Mouse (Mus musculus): ENCODE results near the gene Gm12216. TPM values are rescaled to one million over a fixed set of nuclear protein-coding genes. Genes with fewer than 3 reads are reported as not detected.

Gene Gm12216
- total and polyA plus RNA-seq, 3 experiments = not detected

DNA sequence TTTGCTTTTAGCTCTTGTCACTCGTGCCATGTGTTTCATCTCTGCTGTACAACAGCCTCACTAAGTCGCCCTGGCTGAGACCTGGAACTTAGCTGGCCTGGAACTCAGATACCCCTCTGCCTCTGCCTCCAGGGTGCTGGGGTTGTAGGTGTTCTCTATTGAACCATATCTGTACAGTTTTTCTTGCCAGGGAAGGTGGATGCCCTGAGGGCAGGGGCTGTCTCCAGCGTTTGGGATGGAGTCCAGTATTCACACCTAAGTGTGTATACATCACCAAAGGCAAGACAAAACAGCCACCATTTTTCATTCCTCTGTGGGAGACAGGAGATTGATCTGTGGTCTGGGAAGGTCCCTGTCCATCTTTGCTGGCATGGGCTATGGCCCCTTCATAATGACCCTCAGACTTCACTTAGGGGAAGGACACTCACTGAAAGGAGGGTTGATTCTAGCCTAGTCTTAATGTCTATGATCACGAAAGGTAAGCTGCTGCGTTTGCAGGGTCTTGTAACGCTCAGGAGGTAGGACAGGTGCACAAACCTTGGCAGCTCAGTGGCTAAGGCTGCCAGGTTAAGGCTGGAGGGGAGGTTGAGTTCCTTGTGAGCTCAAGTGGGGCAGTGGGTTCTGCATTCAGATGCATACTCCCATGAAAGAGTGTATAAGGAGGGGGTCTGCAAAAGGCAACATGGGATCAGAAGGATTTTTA is 847 bp downstream of the Gm12216 start:
- no peaks in the 10 kb centered on the region; a peak in 2 of 4 replicates for H3K36me3 ChIP-seq (ENCODE audit: control insufficient read depth in 1 of 2, insufficient read depth in 2 of 2, low read length in 2 of 2)
- H3K79me2 ChIP-seq (ENCODE audit: control insufficient read depth, insufficient read depth, low read length, poor library complexity) = no peaks in the 10 kb centered on the region
- DNase-seq (ENCODE audit: low read depth, low spot score) = peak; percentile 25
- H3K4me1 ChIP-seq (ENCODE audit: control insufficient read depth in 1 of 2, insufficient read depth in 2 of 2, low read length in 2 of 2) = peaks cover 11% of the 10 kb centered on the region in 2 experiments
- H3K9me3 ChIP-seq (replicated peaks; ENCODE audit: insufficient read depth, low read length) = no peaks in the 10 kb centered on the region
- peak overlapping the region; percentile 66 to 94 for H3K4me3 ChIP-seq (ENCODE audit: control insufficient read depth in 1 of 2, insufficient read depth in 1 of 2, low read depth in 2 of 2, low read length in 2 of 2)
- TF ChIP-seq SIN3A (IDR thresholded peaks at IDR 0.05; ENCODE audit: low read length) = peak; percentile 4; the same call in 1 of the 2 replicates
- TF ChIP-seq MAX (IDR thresholded peaks at IDR 0.05; ENCODE audit: low read length) = 0 out of 2 replicates have a peak, but pooled peaks have one; percentile 2
- TF ChIP-seq ZC3H11A (IDR thresholded peaks at IDR 0.05; ENCODE audit: low read depth, low read length) = no peak
- 0 out of 2 replicates have a peak overlapping the region, but pooled peaks have one; percentile 63 for H3K9ac ChIP-seq (ENCODE audit: control insufficient read depth, low read depth, low read length, poor library complexity, severe bottlenecking)
- no peaks in the 10 kb centered on the region for H3K27me3 ChIP-seq (ENCODE audit: control insufficient read depth in 1 of 2, insufficient read depth in 2 of 2, low read length in 2 of 2)
- no peak overlapping the region for H3K27ac ChIP-seq (ENCODE audit: control insufficient read depth, low read depth, low read length)

GRCm38 (mm10) chr11:53853665-53854064 is 5.4 kb downstream of the Gm12216 start:
- Histone ChIP-seq H3K4me3 (ENCODE audit: control insufficient read depth in 1 of 2, insufficient read depth in 1 of 2, low read depth in 2 of 2, low read length in 2 of 2) (no peak overlapping the region), H3K9me3 (replicated peaks; ENCODE audit: insufficient read depth, low read length) (no peaks in the 10 kb centered on the region), H3K4me1 (ENCODE audit: control insufficient read depth in 1 of 2, insufficient read depth in 2 of 2, low read length in 2 of 2) (peaks cover 11 to 14% of the 10 kb centered on the region in 2 experiments), H3K79me2 (ENCODE audit: control insufficient read depth, insufficient read depth, low read length, poor library complexity) (no peaks in the 10 kb centered on the region), H3K36me3 (ENCODE audit: control insufficient read depth in 1 of 2, insufficient read depth in 2 of 2, low read length in 2 of 2) (no peaks in the 10 kb centered on the region; a peak in 1 of 4 replicates), H3K27ac (ENCODE audit: control insufficient read depth, low read depth, low read length) (no peak overlapping the region), H3K9ac (ENCODE audit: control insufficient read depth, low read depth, low read length, poor library complexity, severe bottlenecking) (no peak overlapping the region), H3K27me3 (ENCODE audit: control insufficient read depth in 1 of 2, insufficient read depth in 2 of 2, low read length in 2 of 2) (no peaks in the 10 kb centered on the region; a peak in 1 of 4 replicates)
- no peak for DNase-seq (ENCODE audit: low read depth, low spot score)
- TF ChIP-seq USF1 (IDR thresholded peaks at IDR 0.05; ENCODE audit: low read depth, low read length) = no peak

DNA sequence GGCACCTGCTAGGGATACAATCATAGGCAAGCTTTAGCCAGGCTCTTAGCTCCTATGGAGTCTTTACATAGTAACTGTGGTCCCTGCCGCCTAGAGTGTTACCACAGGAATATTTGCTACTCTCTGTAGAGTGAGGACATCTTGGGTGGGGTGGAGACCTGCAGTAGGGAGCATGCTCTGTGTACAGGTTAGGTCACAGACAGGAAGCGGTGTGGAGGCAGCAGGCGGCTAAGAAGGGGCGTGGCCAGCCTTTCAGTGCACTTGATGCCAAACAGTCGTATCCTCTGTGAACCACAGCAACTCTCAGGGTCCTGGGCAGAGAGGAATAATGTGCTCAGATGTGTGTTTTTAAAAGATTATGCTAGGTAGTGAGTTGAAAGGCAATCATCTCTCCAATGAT is 7.3 kb downstream of the Gm12216 start:
- no peak overlapping the region for H3K4me3 ChIP-seq (ENCODE audit: control insufficient read depth in 1 of 2, insufficient read depth in 1 of 2, low read depth in 2 of 2, low read length in 2 of 2)
- H3K36me3 ChIP-seq (ENCODE audit: control insufficient read depth in 1 of 2, insufficient read depth in 2 of 2, low read length in 2 of 2) = no peaks in the 10 kb centered on the region
- TF ChIP-seq NRF1 (IDR thresholded peaks at IDR 0.05; ENCODE audit: insufficient read depth, low read depth, low read length, poor library complexity, severe bottlenecking) (0 out of 2 replicates have a peak, but pooled peaks have one; percentile 18), MAX (IDR thresholded peaks at IDR 0.05; ENCODE audit: low read length) (no peak)
- H3K9ac ChIP-seq (ENCODE audit: control insufficient read depth, low read depth, low read length, poor library complexity, severe bottlenecking) = no peak overlapping the region
- no peaks in the 10 kb centered on the region; a peak in 1 of 4 replicates for H3K27me3 ChIP-seq (ENCODE audit: control insufficient read depth in 1 of 2, insufficient read depth in 2 of 2, low read length in 2 of 2)
- no peak overlapping the region for H3K27ac ChIP-seq (ENCODE audit: control insufficient read depth, low read depth, low read length)
- no peaks in the 10 kb centered on the region for H3K9me3 ChIP-seq (replicated peaks; ENCODE audit: insufficient read depth, low read length)
- H3K79me2 ChIP-seq (ENCODE audit: control insufficient read depth, insufficient read depth, low read length, poor library complexity) = no peaks in the 10 kb centered on the region
- peaks cover 0 to 6% of the 10 kb centered on the region in 2 experiments; a peak in 1 of 4 replicates for H3K4me1 ChIP-seq (ENCODE audit: control insufficient read depth in 1 of 2, insufficient read depth in 2 of 2, low read length in 2 of 2)
- peak; percentile 35 for DNase-seq (ENCODE audit: low read depth, low spot score)
